Mouse (Mus musculus) brain, embryonic 14.5 days (tissue): ENCODE data around the gene Dpp6. TPM values are rescaled to one million over a fixed set of nuclear protein-coding genes. Genes with fewer than 3 reads are reported as not detected.

Experiments
- DNase-seq: peaks from one replicate; pipeline ENCODE4 v3.0.0-alpha.2; 2011; ENCODE audit warnings: low read depth
- CTCF ChIP-seq: fragments of 200-500 bp; IDR thresholded peaks from 2 replicates; pipeline ENCODE4 v1.5.1; 2012; ENCODE audit warnings: inconsistent platforms, mild to moderate bottlenecking, moderate library complexity, borderline replicate concordance; ENCODE audit not compliant: insufficient read depth, insufficient read length; ENCODE audit errors: extremely low read depth
- POLR2A ChIP-seq: fragments of 200-500 bp; IDR thresholded peaks from 2 replicates; pipeline ENCODE4 v1.6.1; 2012; ENCODE audit warnings: mild to moderate bottlenecking, inconsistent platforms, borderline replicate concordance; ENCODE audit not compliant: poor library complexity, insufficient read depth, insufficient read length, severe bottlenecking; ENCODE audit errors: extremely low read depth
- polyA plus RNA-seq: library from polyadenylated mRNA; depleted of rRNA; stranded (reverse); fragments of >200 nt; gene quantifications from 2 replicates; pipeline ENCODE4 v1.2.3, GENCODE M21; 2012

The Dpp6 gene
- polyA plus RNA-seq, 1 experiment: 84.1 TPM

- TF ChIP-seq POLR2A (no peak), CTCF (peak; percentile 61; the same call in 1 of the 2 replicates)
- peak; percentile 55 for DNase-seq
Measured at GRCm38 (mm10) chr5:27677247-27677666, 860.3 kb downstream of the Dpp6 start.

GRCm38 (mm10) chr5:27679151-27679550, 862.1 kb downstream of the Dpp6 start:
- DNase-seq: no peak
- TF ChIP-seq POLR2A: no peak
- TF ChIP-seq CTCF: no peak

- DNase-seq: peak; percentile 31
- TF ChIP-seq POLR2A: no peak
- TF ChIP-seq CTCF: peak; percentile 71
Measured at GRCm38 (mm10) chr5:27680476-27680875, 863.5 kb downstream of the Dpp6 start.

GRCm38 (mm10) chr5:27685162-27685561, 868.2 kb downstream of the Dpp6 start:
- TF ChIP-seq CTCF: no peak
- no peak for TF ChIP-seq POLR2A
- peak; percentile 80 for DNase-seq

- TF ChIP-seq CTCF: peak; percentile 18; the same call in 1 of the 2 replicates
- TF ChIP-seq POLR2A: no peak
- no peak for DNase-seq
Measured at GRCm38 (mm10) chr5:27685923-27686322, 868.9 kb downstream of the Dpp6 start.

- TF ChIP-seq CTCF (peak; percentile 4; the same call in 1 of the 2 replicates), POLR2A (no peak)
- DNase-seq: no peak
Measured at GRCm38 (mm10) chr5:27687311-27687710, 870.3 kb downstream of the Dpp6 start.

- peak; percentile 30 for DNase-seq
- no peak for TF ChIP-seq CTCF
- TF ChIP-seq POLR2A: no peak
Measured at GRCm38 (mm10) chr5:27702482-27702881, 885.5 kb downstream of the Dpp6 start.

- no peak for DNase-seq
- TF ChIP-seq CTCF (peak; percentile 26; the same call in 1 of the 2 replicates), POLR2A (no peak)
Measured at GRCm38 (mm10) chr5:27705020-27705419, 888.0 kb downstream of the Dpp6 start.

- DNase-seq: peak; percentile 51
- TF ChIP-seq POLR2A (no peak), CTCF (no peak)
Measured at GRCm38 (mm10) chr5:27706551-27706950, 889.5 kb downstream of the Dpp6 start.

GRCm38 (mm10) chr5:27707283-27707682, 890.3 kb downstream of the Dpp6 start:
- no peak for TF ChIP-seq CTCF
- TF ChIP-seq POLR2A: no peak
- DNase-seq: no peak

- TF ChIP-seq POLR2A (no peak), CTCF (no peak)
- DNase-seq: peak; percentile 60
Measured at GRCm38 (mm10) chr5:27708209-27708608, 891.2 kb downstream of the Dpp6 start.

- TF ChIP-seq CTCF (no peak), POLR2A (no peak)
- peak; percentile 67 for DNase-seq
Measured at GRCm38 (mm10) chr5:27711461-27712192, 894.6 kb downstream of the Dpp6 start.
